Mouse (Mus musculus): ENCODE results near the gene Tlk1.
"Not testable (repeated sequence)": the region's sequence is repeated elsewhere in the genome, so short reads cannot be mapped to it uniquely, and the experiment has no call there.

Gene Tlk1

GRCm38 (mm10) chr2:70833261-70833660, 7.7 kb upstream of the Tlk1 start:
- DNase-seq (ENCODE audit: low spot score) = no peak

GRCm38 (mm10) chr2:70831709-70832350, 6.3 kb upstream of the Tlk1 start:
- DNase-seq (ENCODE audit: low spot score) = no peak

- no peak for DNase-seq (ENCODE audit: low spot score)
These were observed 5.2 kb upstream of the Tlk1 start for GRCm38 (mm10) chr2:70830683-70831082.

- no peak for DNase-seq (ENCODE audit: low spot score)
These were observed 4.5 kb upstream of the Tlk1 start for GRCm38 (mm10) chr2:70829946-70830610.

GRCm38 (mm10) chr2:70827780-70828179, 2.3 kb upstream of the Tlk1 start:
- DNase-seq (ENCODE audit: low spot score) = no peak

GRCm38 (mm10) chr2:70826436-70827230, 1.1 kb upstream of the Tlk1 start:
- no peak for DNase-seq (ENCODE audit: low spot score)

GRCm38 (mm10) chr2:70824838-70825370, 624 bp downstream of the Tlk1 start:
- DNase-seq (ENCODE audit: low spot score) = peak; percentile 66

GRCm38 (mm10) chr2:70823926-70824800, 1.4 kb downstream of the Tlk1 start:
- DNase-seq (ENCODE audit: low spot score) = peak; percentile 48

GRCm38 (mm10) chr2:70823434-70823833, 2.1 kb downstream of the Tlk1 start:
- DNase-seq (ENCODE audit: low spot score) = no peak

- DNase-seq (ENCODE audit: low spot score) = no peak
These were observed 8.6 kb downstream of the Tlk1 start for GRCm38 (mm10) chr2:70816939-70817338.

- DNase-seq (ENCODE audit: low spot score) = no peak
These were observed 9.5 kb downstream of the Tlk1 start for GRCm38 (mm10) chr2:70816016-70816415.

- no peak for DNase-seq (ENCODE audit: low spot score)
These were observed 11.9 kb downstream of the Tlk1 start for GRCm38 (mm10) chr2:70813608-70814007.

- peak; percentile 41 for DNase-seq (ENCODE audit: low spot score)
These were observed 14.1 kb downstream of the Tlk1 start for GRCm38 (mm10) chr2:70811476-70811875.

- DNase-seq (ENCODE audit: low spot score) = no peak
These were observed 15.6 kb downstream of the Tlk1 start for GRCm38 (mm10) chr2:70809921-70810320.

GRCm38 (mm10) chr2:70808681-70809080, 16.8 kb downstream of the Tlk1 start:
- DNase-seq (ENCODE audit: low spot score) = no peak

GRCm38 (mm10) chr2:70807678-70808077, 17.9 kb downstream of the Tlk1 start:
- DNase-seq (ENCODE audit: low spot score) = not testable (repeated sequence)

- DNase-seq (ENCODE audit: low spot score) = no peak
These were observed 19.5 kb downstream of the Tlk1 start for GRCm38 (mm10) chr2:70806020-70806419.

- not testable (repeated sequence) for DNase-seq (ENCODE audit: low spot score)
These were observed 21.8 kb downstream of the Tlk1 start for GRCm38 (mm10) chr2:70803696-70804095.

- peak; percentile 21 for DNase-seq (ENCODE audit: low spot score)
These were observed 22.9 kb downstream of the Tlk1 start for GRCm38 (mm10) chr2:70802658-70803057.

GRCm38 (mm10) chr2:70801543-70801942, 24.0 kb downstream of the Tlk1 start:
- DNase-seq (ENCODE audit: low spot score) = no peak

- no peak for DNase-seq (ENCODE audit: low spot score)
These were observed 25.1 kb downstream of the Tlk1 start for GRCm38 (mm10) chr2:70800396-70800795.

GRCm38 (mm10) chr2:70793276-70793675, 32.3 kb downstream of the Tlk1 start:
- DNase-seq (ENCODE audit: low spot score) = no peak

Data from lung, postnatal 25 days (tissue).